In genomic region chr7:74353707-74354468, GRCm38 (mm10) we compare ENCODE assay signal across 11 mouse cellular contexts.
DNase-seq lines count a peak whose midpoint lies in the region; ATAC-seq and TF ChIP-seq lines count a peak whose summit lies in the region.
"Had no signal": no experiment of that assay in that cellular context is flagged by ENCODE, and none has a peak within 500 bp of the region (broad histone marks: within the 10 kb centered on the region; RNA-seq: fewer than 3 reads in every experiment).

No protein-coding gene starts in this region.

- H3K27me3 ChIP-seq in intestine, embryonic 14.5 days (replicated peaks; ENCODE audit: control insufficient read depth, insufficient read depth, low read length) = no peaks in the 10 kb centered on the region
- no peaks in the 10 kb centered on the region for H3K27me3 ChIP-seq in intestine, postnatal 0 days (replicated peaks; ENCODE audit: control insufficient read depth, insufficient read depth, low read length)
- H3K27me3 ChIP-seq in forebrain, embryonic 12.5 days = no peaks in the 10 kb centered on the region
- H3K27me3 ChIP-seq in intestine, embryonic 16.5 days (replicated peaks; ENCODE audit: control insufficient read depth, insufficient read depth, low read length) = no peaks in the 10 kb centered on the region
- H3K27me3 ChIP-seq in neural tube, embryonic 13.5 days = no peaks in the 10 kb centered on the region

- no peaks in the 10 kb centered on the region for H3K36me3 ChIP-seq in intestine, embryonic 14.5 days (ENCODE audit: control insufficient read depth, insufficient read depth, low read length)
- no peaks in the 10 kb centered on the region for H3K36me3 ChIP-seq in intestine, postnatal 0 days (ENCODE audit: control insufficient read depth, insufficient read depth)
- H3K36me3 ChIP-seq in forebrain, embryonic 12.5 days (replicated peaks) = no peaks in the 10 kb centered on the region
- H3K36me3 ChIP-seq in intestine, embryonic 16.5 days (ENCODE audit: control insufficient read depth, insufficient read depth, low read length) = no peaks in the 10 kb centered on the region
- no peaks in the 10 kb centered on the region for H3K36me3 ChIP-seq in neural tube, embryonic 13.5 days
- H3K36me3 ChIP-seq: heart, embryonic 13.5 days had no signal

- H3K4me1 ChIP-seq in intestine, embryonic 14.5 days (replicated peaks; ENCODE audit: control insufficient read depth, insufficient read depth, low read length) = peaks cover 5% of the 10 kb centered on the region; the same call in 1 of the 2 replicates
- H3K4me1 ChIP-seq in intestine, postnatal 0 days (replicated peaks; ENCODE audit: control insufficient read depth, insufficient read depth, low read length) = no peaks in the 10 kb centered on the region
- H3K4me1 ChIP-seq in forebrain, embryonic 12.5 days = peaks cover 16% of the 10 kb centered on the region
- peaks cover 4% of the 10 kb centered on the region; the same call in 1 of the 2 replicates for H3K4me1 ChIP-seq in intestine, embryonic 16.5 days (ENCODE audit: control insufficient read depth, insufficient read depth, low read length)
- H3K4me1 ChIP-seq in neural tube, embryonic 13.5 days (replicated peaks) = peaks cover 35% of the 10 kb centered on the region

- DNase-seq in intestine, embryonic 14.5 days (ENCODE audit: low spot score) = no peak
- no peak for DNase-seq in left cerebral cortex, adult 9 months (ENCODE audit: low spot score in 2 of 2)
- DNase-seq in gastrocnemius, postnatal 4 days (ENCODE audit: low spot score in 2 of 2) = no peak
- DNase-seq in right cerebral cortex, postnatal 14 days = no peak

- ATAC-seq in intestine, embryonic 14.5 days (replicated peaks; ENCODE audit: low FRiP score, low TSS enrichment, low read depth) = peak; percentile 38; the same call in 1 of the 2 replicates
- no peak for ATAC-seq in intestine, postnatal 0 days
- ATAC-seq in forebrain, embryonic 12.5 days (ENCODE audit: low FRiP score) = peak; percentile 31; the same call in 1 of the 2 replicates
- ATAC-seq in intestine, embryonic 16.5 days = peak; percentile 69
- ATAC-seq in neural tube, embryonic 13.5 days (ENCODE audit: low read depth) = peak; percentile 34; the same call in 1 of the 2 replicates

- H3K4me2 ChIP-seq in intestine, embryonic 14.5 days (ENCODE audit: low read length) = no peak overlapping the region
- H3K4me2 ChIP-seq in intestine, postnatal 0 days (replicated peaks; ENCODE audit: low read depth) = no peak overlapping the region
- no peak overlapping the region for H3K4me2 ChIP-seq in forebrain, embryonic 12.5 days
- H3K4me2 ChIP-seq in intestine, embryonic 16.5 days (ENCODE audit: low read depth, low read length) = no peak overlapping the region
- no peak overlapping the region for H3K4me2 ChIP-seq in neural tube, embryonic 13.5 days
- H3K4me2 ChIP-seq: heart, embryonic 13.5 days had no signal

- H3K27ac ChIP-seq in intestine, embryonic 14.5 days (ENCODE audit: low read depth) = no peak overlapping the region
- H3K27ac ChIP-seq in intestine, postnatal 0 days (ENCODE audit: low read depth, low read length) = no peak overlapping the region
- peak overlapping the region; percentile 54; the same call in 1 of the 2 replicates for H3K27ac ChIP-seq in forebrain, embryonic 12.5 days
- no peak overlapping the region for H3K27ac ChIP-seq in intestine, embryonic 16.5 days (ENCODE audit: low read length)
- peak overlapping the region; percentile 70 for H3K27ac ChIP-seq in neural tube, embryonic 13.5 days (replicated peaks)
- H3K27ac ChIP-seq: heart, embryonic 13.5 days; kidney, postnatal 0 days; macrophage had no signal

- H3K9ac ChIP-seq in intestine, embryonic 14.5 days (ENCODE audit: low read length) = no peak overlapping the region
- no peak overlapping the region for H3K9ac ChIP-seq in intestine, postnatal 0 days (ENCODE audit: low read depth, low read length)
- peak overlapping the region; percentile 25; the same call in 1 of the 2 replicates for H3K9ac ChIP-seq in forebrain, embryonic 12.5 days
- no peak overlapping the region for H3K9ac ChIP-seq in intestine, embryonic 16.5 days (ENCODE audit: low read depth, low read length)
- peak overlapping the region; percentile 34 for H3K9ac ChIP-seq in neural tube, embryonic 13.5 days
- H3K9ac ChIP-seq: heart, embryonic 13.5 days had no signal

- H3K4me3 ChIP-seq in intestine, embryonic 14.5 days (ENCODE audit: low read depth, low read length) = no peak overlapping the region
- no peak overlapping the region for H3K4me3 ChIP-seq in intestine, postnatal 0 days (ENCODE audit: low read depth, low read length)
- H3K4me3 ChIP-seq in forebrain, embryonic 12.5 days (replicated peaks) = no peak overlapping the region
- no peak overlapping the region for H3K4me3 ChIP-seq in intestine, embryonic 16.5 days (ENCODE audit: low read length)
- H3K4me3 ChIP-seq in neural tube, embryonic 13.5 days = no peak overlapping the region
- H3K4me3 ChIP-seq: heart, embryonic 13.5 days had no signal

- H3K9me3 ChIP-seq in intestine, embryonic 14.5 days (ENCODE audit: control insufficient read depth, low read length) = no peaks in the 10 kb centered on the region
- no peaks in the 10 kb centered on the region for H3K9me3 ChIP-seq in intestine, postnatal 0 days (ENCODE audit: control insufficient read depth)
- H3K9me3 ChIP-seq in forebrain, embryonic 12.5 days = no peaks in the 10 kb centered on the region
- H3K9me3 ChIP-seq in intestine, embryonic 16.5 days (ENCODE audit: control insufficient read depth, low read length) = no peaks in the 10 kb centered on the region
- no peaks in the 10 kb centered on the region for H3K9me3 ChIP-seq in neural tube, embryonic 13.5 days
- H3K9me3 ChIP-seq: heart, embryonic 13.5 days had no signal

- no peak for TF ChIP-seq CTCF in intestine, postnatal 0 days (IDR thresholded peaks at IDR 0.05; ENCODE audit: low read depth)

- 68% methylated on average over 13 of the region's 13 CpGs for WGBS in intestine, embryonic 14.5 days
- 44% methylated on average over 13 of the region's 13 CpGs for WGBS in intestine, postnatal 0 days
- WGBS in forebrain, embryonic 12.5 days = 81% methylated on average over 13 of the region's 13 CpGs
- WGBS in intestine, embryonic 16.5 days = 52% methylated on average over 13 of the region's 13 CpGs
- WGBS in neural tube, embryonic 13.5 days = 64% methylated on average over 13 of the region's 13 CpGs

Comparison
In these comparisons a context has a peak if more than half of its experiments do, and no peak if none do; other contexts are left out.
1. H3K27ac ChIP-seq: peak in forebrain, embryonic 12.5 days (single experiment) and neural tube, embryonic 13.5 days (single experiment); none in intestine, embryonic 14.5 days (single experiment), intestine, postnatal 0 days (single experiment) and intestine, embryonic 16.5 days (single experiment).
2. H3K9ac ChIP-seq: peak in forebrain, embryonic 12.5 days (single experiment) and neural tube, embryonic 13.5 days (single experiment); none in intestine, embryonic 14.5 days (single experiment), intestine, postnatal 0 days (single experiment) and intestine, embryonic 16.5 days (single experiment).